Mouse (Mus musculus): ENCODE results near the gene Nfkbia.

The Nfkbia gene

DNA sequence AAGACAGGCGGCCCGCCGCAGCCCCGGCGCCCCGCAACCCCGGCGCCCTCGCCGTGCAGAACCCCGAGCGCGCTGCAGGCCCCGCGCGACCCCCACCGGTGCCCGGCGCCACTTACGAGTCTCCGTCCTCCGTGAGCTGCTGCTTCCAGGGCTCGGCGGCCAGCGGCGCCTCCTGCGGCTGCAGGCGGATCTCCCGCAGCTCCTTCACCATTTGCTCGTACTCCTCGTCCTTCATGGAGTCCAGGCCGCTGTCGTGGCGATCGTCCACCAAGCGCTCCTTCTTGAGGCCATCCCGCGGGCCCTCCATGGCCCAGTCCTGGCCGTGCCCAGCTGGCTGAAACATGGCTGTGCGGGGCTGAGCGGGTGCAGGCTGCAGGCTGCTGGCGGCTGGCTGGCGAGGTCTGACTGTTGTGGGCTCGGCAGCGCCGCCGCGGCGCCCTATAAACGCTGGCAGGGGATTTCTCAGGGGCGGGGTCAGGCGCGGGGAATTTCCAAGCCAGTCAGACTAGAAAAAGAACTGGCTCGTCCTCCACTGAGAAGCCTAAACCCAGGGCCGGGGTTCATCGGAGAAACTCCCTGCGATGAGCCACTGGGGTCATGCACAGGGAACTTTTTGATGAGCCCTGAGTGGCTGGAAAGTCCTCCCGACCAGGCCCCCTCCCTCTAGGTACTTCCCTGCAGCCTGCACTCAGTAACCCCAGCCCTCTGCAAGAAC lies at the start of gene Nfkbia:
Gene Nfkbia (minus strand): TSS at position 464 of the 715 bp plus-strand sequence.
- DNase-seq, result peak; percentile 85

DNA sequence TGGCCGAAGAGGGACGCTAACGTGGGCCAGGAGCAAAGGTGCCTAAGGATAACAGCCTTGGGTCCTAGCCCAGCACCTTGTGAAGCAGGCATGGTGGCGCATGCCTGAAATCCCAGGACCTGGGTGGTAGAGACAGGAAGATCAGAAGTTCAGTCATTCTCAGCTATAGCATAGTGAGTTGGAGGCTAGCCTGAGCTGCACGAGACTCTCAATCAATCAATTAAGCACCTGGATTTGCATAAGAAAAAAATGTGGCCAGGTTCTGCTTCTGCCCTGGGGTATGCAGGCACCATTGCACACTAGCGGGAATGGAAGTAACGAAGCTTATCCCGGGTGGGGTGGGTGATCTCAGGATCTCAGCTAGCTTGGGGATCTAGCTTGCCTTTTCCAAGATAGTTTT lies 46.7 kb upstream of the Nfkbia start:
- no peak for DNase-seq

DNA sequence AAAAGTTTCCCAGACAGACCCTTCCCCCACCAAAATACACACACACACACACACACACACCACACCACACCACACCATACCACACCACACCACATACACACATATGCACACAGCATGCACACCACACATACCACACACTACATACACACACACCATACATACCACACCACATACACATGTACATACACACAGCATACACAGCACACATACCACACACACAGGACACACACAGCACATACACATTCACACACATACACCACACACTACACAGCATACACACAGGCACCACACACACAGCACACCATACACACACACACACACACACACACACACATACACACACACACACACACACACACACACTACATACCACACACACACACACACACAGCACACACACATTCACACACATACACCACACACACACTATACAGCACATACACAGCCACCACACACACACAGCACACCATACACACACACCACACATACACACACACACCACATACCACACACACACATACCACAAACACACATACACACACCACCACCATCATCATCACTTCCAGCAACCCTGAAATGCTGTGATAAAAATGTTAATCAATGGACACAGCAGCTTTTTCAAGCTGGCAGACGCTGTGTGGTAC lies 46.0 kb upstream of the Nfkbia start:
- DNase-seq, result no peak

DNA sequence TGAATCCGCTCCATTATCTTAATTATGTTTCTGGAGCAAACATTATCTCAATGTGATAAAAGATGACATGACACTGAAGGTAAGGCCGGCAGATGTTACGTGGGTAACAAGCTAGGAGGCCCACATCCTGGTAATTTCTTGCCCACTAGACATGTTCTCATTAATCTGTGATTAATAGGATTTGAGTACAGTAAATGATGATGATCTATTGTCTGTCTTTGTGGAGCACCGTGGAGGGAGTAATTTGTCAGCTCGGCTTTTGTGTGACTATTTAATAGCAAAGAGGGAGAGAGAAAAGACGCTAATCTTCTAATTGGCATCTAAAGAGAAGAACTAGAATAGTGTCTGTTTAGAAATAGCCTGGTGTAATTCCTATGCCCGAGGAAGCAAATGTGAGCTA lies 45.3 kb upstream of the Nfkbia start:
- DNase-seq, result no peak

DNA sequence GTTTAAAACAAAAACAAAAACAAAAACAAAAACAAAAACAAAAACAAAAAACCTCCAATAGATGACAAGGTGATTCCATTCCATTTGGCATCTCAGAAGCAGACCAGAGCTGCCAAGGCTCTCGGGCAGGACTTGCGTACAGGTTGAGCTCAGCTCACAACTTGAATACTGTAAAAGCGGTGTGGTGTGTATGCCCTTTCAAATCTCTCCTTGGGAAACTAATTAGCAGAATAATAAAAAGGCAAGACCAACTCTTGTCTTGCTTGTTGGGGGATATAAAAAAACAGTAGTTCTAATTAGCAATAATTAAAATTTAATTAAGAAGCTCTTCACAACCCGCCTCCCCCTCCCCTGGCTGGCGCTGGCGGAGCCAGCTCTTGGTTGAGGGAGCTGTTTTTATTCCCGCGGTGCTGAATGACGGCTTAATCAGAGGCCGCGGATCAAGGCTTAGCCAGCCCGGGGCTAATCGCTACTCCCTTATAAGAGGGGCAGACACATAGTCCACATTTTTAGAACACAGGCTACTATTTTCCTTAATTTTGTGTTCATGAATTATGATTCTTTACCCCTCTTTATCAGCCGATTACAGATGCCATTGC lies 44.2 kb upstream of the Nfkbia start:
- peak; percentile 22 for DNase-seq

DNA sequence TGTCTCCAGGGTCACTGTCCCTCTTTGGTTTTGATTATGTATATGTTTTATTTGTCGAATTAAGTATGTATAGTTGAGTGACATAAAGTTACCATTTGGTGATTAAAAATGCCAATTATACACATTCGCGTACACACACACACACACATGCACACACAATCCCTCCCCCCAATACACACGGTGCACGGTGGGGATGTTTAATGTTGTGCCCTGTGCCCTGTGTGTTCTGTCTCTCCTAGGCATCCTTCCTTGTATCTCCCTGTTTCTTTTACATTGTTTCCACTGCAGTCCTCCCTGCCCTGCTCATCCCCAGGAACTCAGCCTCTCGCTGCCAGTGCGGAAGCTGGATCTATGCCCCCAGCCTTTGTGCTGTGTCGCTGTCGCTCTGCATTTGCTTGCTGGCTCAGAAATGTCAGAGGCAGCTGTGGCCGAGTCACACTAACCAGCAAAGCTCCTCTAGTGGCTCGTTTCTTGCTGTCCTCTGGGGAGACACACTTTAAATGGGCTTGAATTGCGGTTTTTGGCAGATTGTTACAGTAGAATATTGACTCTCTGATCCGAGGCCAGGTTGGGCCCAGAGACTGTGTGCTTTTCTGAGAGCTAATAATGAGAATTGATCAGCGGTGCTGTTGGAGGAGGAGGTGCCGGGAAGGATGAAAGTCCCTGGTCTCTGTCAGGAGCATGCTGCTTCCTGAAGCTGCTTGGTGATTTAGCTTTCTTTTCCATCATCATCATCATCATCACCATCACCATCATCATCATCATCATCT lies 34.7 kb upstream of the Nfkbia start:
- DNase-seq, result peak; percentile 11

DNA sequence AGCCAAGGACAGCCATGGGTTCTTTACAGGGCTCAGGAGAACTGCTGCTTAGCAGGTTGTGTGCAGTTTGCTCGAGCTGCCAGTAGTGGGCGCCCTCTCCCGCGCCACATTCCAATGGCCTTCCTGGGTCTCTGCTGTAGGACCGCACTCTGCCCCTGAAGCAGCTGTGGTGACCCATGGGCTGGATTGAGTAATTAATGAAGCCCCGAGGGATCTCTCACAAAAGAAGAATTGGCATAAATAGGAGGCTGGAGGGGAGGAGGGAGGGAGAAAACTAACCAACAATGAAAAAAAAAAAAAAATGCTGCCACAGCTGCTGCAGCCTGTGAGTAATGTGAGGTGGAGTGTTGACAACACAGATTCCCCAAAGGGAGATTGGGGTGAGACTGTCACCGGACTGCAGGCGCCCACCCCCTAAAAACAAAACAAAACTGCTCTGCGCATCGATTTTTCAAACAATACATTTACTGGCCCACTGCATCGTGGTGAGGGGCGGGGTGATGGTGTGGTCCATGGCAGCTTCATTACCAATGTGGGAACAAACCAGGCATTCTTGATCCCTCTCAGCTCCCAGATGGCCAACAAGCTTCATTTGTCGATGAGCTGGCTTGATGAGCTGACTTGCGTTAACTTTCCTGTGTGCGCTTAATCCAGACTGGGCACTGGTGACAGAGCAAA lies 25.8 kb upstream of the Nfkbia start:
- peak; percentile 61 for DNase-seq

DNA sequence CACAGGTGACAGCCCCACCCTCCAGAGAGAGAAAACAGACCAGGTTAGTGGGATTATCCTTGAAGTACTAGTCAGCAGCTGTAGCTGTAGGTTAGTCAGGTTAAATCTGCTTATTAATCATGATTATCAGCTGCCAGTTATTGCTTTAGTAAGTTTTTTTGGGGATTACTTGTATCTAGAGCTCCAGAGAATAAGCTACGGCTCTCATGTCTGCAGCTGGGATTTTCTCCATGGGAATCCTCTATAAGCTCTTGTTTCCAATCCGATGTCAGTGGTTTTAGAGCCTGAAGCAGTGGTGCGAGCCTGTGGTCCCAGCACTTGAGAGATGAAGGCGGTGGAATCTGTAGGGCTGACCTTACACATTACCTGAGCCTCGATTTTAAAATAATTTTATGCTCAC lies 16.4 kb upstream of the Nfkbia start:
- DNase-seq, result no peak

DNA sequence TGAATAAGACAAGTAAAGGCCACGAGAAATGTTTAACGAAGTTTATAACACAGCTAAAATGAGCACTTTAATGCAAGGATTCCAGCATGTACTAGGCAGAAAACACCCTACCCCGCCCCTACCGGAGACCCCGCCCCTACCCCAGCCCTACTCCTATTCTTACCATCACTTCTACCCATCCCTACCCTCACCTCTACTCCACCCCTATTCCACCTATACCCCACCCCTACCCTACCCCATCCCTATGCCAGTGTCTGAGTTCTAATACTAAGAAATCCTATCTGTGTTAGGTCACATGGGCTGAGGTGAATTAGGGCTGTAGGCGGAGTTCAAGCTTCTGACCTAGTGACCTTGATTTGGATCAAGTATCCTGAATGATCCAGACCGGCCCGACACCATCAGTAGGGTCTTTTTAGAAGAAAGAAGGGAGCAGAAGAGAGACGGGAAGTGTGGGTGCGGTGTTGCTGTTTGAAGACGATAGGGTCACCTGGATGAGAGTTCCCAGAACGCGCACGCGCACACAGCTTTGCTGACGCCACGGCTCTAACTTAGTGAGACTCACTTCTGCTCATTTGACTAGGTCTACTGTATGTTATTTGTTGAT lies 15.0 kb upstream of the Nfkbia start:
- DNase-seq, result no peak

DNA sequence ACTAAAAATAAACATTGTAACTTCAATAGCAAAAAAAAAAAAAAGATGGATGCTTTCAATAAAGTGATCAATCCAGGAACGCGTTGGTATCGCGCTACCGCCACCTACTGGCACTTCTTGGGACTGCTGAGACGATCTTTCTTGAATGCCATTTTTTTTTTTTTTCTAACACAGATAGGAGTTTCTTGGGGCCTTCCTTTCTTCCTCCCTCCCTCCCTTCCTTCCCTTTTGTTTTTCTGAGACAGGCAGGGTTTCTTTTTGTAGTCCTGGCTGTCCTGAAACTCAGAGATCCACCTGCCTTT lies 13.5 kb upstream of the Nfkbia start:
- DNase-seq, result peak; percentile 83

DNA sequence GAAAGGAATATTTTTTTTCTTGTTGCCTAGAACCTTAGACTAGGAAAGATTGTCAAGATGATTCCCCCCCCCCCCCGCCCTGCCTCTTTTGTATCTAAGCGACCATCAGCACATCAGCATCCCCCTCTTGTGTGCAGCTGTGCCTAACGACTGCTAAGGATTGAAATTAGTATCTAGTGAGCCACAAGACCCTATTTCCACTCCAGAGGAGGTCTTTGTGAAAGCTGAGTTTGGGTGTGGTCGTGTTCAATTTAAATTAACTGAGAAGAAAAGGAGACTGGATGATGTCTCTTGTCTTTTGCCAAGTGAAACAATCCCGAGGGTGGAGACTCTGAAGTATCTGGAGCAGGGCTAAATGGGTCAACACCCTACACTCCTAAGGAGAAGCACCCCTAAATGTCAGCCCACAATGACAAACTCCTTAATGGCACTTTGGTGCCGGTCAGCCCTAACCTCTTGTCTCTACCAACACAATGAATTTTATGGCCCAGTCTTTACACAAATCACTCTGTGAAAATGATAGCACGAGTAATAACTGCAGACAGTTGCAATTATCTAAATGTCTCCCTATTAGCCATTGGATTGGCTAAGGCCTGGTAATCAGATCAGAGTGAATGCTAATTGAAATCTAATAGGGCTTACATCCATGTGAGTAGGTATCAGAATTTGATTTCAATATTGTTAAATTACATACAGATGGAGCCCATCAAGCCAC lies 13.0 kb upstream of the Nfkbia start:
- DNase-seq, result no peak

DNA sequence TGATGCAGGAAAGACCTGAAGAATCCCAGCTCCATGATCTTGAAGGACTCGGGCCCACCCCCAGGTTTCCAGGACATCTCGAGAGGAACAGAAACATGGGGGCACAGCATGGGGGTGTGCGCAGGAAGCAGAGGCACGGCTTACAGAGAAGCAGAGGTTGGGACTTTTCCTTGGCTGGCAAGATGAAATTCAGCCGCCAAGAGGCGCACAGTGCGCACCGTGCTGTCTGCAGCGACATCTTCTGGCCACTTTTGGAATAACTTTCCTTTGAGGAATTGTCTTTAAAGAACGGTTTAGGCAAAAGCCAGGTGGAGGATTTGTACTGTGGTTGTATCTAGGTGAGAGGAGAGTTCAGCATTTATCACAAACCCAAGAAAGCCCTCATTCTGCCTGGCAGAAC lies 6.6 kb upstream of the Nfkbia start:
- peak; percentile 83 for DNase-seq

DNA sequence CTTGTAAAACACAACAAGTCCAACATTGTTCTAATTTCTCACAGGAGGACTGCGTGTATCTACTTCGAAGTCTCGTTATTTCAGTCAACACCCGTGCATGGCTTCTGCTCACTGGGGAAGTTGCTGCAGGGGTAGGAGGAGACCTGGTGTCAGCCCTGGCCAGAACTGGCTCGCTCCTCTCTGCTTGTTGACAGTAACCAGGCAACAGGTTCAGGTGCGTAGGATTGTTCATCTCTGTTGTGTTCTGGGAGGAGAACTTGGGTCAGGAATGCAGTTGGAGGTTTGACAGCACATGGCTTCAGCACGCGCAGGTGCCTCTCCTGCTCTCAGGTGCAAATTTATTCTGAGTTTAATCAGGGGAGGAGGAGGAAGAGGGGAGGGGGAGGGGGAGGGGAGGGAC lies 5.3 kb upstream of the Nfkbia start:
- no peak for DNase-seq

DNA sequence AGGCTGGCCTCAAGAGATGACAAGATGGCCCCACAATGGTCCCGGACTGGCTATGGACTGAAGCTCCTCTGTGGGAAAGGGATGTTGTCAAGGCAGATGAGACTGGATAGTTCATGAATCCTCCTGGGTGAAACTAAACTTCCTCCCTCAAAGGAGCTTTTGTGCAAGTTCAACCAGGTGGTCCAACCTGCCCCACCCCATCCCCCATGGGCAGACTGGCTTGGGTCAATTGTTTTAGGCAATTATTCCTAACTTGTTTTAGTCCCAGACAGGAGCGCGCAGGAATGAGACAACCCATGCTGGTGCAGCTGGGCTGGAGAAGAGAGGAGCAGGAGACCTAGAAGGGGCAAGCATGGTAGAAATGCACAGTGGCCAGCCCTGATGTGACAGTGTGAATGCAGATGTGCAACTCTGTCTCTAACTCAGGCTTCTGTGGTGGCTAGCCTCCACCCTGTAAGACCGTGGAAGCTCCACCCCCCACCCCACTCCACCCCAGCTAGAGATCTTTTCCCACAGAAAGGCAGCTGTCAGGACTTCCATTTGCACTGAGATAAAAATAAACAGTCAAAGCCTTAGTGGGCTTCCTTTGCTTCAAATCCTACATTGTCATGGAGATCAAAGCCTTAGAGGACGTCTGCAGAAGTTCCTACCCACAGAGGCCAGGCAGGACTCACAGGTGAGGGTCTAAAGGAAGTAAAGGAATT lies 3.6 kb upstream of the Nfkbia start:
- DNase-seq, result no peak

DNA sequence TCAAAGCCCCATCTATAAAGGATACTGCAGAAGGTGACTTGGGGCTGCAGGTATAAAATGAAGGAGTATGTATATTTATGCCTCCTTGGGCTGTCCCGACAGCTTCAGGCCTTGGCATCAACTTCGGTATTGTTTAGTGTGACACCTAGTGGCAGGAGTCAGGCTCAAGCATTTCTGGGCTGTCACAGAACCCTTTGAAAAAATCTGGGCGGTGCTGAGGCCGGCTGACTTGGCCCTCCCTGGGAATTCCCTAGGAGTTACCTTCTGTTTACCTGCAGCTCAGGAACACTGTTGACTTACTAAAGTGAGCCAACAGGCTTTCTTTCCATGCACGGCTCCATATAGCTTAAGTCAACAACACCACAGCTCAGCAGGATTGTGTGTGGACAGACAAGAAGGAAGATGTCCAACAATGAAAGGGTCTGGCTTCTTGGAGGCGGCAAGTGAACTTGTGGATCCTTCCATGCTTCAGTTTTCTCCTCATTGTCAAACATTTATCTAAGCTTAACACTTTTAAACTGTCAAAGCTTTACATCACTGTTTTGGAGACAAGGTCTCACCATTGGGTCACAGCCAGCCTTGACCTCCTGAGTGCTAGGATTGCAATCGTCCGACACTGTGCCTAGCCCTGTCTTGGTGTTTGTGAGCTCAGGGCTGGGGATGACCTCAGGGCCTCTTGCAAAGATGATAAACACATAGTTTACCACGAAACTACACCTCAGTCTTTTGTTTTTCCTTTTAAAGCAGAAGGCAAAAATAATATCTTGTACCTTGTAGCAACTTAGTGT lies 2.9 kb upstream of the Nfkbia start:
- peak; percentile 26 for DNase-seq

DNA sequence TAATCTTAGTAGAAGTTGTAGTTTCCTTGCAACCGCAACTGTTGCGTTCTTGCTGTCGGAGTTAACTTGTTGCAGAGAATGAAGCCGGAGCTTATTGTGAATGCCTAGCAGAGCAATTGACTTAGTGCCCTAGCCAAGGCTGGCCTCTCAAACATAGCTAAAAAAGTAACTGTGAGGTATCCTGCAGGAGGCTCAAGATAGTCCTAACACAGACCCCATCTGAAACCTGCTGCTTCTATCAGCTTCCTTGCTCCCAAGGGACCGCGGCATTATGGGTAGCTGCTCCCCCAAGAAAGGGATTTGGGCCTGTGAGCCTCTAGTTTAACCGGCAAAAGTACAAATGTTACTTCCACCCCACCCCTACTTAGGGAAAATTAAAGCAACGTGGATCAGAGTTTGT lies 934 bp upstream of the Nfkbia start:
- no peak for DNase-seq

DNA sequence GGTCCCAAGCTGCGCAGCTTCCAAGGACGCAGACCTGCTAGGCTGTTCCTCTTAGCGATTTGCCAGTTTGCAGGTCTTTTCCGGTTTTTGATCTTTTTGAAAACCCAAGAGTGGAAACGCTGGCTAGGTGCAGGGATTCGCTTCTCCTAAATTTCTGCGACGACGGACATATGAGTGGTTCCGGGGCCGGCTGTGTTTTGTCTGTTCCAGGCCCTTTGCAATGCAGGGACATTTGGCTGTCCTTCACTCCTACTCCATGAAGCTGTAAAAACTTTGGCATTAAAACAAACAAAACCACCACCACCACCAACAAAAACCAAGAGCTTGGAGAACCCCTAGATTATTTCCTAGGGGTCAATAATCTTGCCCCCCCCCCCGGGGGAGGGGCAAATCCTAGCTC lies 494 bp upstream of the Nfkbia start:
- no peak for DNase-seq

DNA sequence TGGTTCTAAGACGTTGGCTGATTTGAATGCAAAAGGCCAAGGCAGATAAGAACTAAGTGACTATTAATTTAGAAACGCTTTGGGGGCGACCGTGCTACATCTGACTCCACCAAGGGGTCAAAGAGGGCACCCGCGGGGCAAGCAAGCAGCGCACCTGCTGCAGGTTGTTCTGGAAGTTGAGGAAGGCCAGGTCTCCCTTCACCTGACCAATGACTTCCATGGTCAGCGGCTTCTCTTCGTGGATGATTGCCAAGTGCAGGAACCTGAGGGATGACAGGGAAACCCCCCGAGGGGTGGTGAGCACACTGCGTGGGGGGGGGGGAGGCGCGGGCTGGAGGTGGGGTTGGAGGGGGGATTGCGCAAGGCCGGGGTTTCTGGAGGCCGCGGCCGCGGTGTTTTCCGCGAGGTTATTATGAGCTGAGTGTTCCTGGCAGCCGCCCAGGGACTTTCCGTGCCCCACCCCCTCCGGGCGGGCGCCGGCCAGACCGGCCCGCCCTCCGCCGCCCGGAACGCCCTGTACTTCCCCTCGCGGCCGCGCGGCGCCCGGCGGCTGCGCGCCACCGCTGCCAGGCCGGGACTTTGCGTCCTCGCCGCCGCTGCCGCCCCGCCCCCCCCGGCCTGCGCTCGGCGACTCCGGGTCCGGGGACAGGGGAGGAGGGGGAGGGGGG lies 797 bp downstream of the Nfkbia start:
- peak; percentile 85 for DNase-seq

DNA sequence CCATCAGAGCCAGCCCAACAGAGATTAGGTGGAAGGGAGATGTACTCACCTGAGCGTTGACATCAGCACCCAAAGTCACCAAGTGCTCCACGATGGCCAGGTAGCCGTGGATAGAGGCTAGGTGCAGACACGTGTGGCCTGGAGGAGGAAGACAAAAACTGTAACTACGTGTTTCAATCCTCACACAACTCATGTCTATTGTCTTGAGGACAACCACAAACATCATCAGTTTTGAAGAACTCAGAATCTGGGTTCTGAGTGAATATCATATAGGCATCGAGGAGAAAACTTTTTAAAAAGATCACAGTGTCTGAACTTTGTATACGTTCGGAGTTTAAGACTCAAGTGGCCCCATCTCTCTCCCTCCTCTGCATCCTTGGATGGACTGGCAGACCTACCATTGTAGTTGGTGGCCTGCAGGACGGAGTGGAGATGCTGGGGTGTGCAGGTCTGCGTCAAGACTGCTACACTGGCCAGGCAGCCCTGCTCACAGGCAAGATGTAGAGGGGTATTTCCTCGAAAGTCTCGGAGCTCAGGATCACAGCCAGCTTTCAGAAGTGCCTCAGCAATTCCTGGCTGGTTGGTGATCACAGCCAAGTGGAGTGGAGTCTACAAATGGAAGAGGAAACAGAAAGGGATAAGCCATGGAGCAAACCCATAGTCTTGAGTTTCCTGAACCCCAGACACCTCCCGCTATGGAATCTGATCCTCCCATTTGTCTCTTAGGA lies 1.6 kb downstream of the Nfkbia start:
- no peak for DNase-seq
